Mouse (Mus musculus) cortical plate, adult 2 months (tissue): Measurements from ENCODE around the gene Xkr7. TPM values are rescaled to one million over a fixed set of nuclear protein-coding genes. Genes with fewer than 3 reads are reported as not detected.
A peak's percentile ranks its signal among the peaks of the same experiment; 100 is the strongest.

Experiments
- H3K27ac ChIP-seq: fragments of 200-500 bp; 2 replicates; pipeline ENCODE4 v1.5.1; 2012; ENCODE audit warnings: low read length, control low read depth, inconsistent platforms; ENCODE audit not compliant: insufficient read depth
- H3K4me1 ChIP-seq: fragments of 200-500 bp; 2 replicates; pipeline ENCODE4 v1.6.1; 2011; ENCODE audit warnings: low read length; ENCODE audit not compliant: control insufficient read depth, insufficient read depth
- H3K4me3 ChIP-seq: fragments of 200-500 bp; 2 replicates; pipeline ENCODE4 v1.5.1; 2011; ENCODE audit warnings: mild to moderate bottlenecking, low read length, control low read depth; ENCODE audit not compliant: insufficient read depth
- CTCF ChIP-seq: fragments of 200-500 bp; IDR thresholded peaks from 2 replicates; pipeline ENCODE4 v1.5.1; 2011; ENCODE audit warnings: mild to moderate bottlenecking, control low read depth, low read length; ENCODE audit not compliant: insufficient read depth; ENCODE audit errors: extremely low read depth
- POLR2A ChIP-seq: fragments of 200-500 bp; IDR thresholded peaks from 2 replicates; pipeline ENCODE4 v1.6.1; 2011; ENCODE audit warnings: mild to moderate bottlenecking, low read length, control low read depth; ENCODE audit not compliant: insufficient read depth; ENCODE audit errors: extremely low read depth
- polyA plus RNA-seq: library from polyadenylated mRNA; depleted of rRNA; stranded (reverse); fragments of >200 nt; gene quantifications from 2 replicates; pipeline ENCODE4 v1.2.3, GENCODE M21; 2012

Gene Xkr7
- polyA plus RNA-seq, 1 experiment = 1.9 TPM

- no peak overlapping the region for H3K27ac ChIP-seq
- peaks cover 4% of the 10 kb centered on the region; the same call in 1 of the 2 replicates for H3K4me1 ChIP-seq
- TF ChIP-seq CTCF (no peak), POLR2A (no peak)
- H3K4me3 ChIP-seq = peak overlapping the region; percentile 55
Measured at GRCm38 (mm10) chr2:153013724-153014515, 17.7 kb upstream of the Xkr7 start.

- H3K27ac ChIP-seq = no peak within 1 kb of the TSS
Measured at GRCm38 (mm10) chr2:153014758-153015593, 16.7 kb upstream of the Xkr7 start, which contains the start of gene Pdrg1. Pdrg1 (minus strand) TSS chr2:153015427.

GRCm38 (mm10) chr2:153015804-153016203, 15.8 kb upstream of the Xkr7 start:
- H3K4me3 ChIP-seq = no peak overlapping the region
- no peak for TF ChIP-seq CTCF
- TF ChIP-seq POLR2A = no peak
- peaks cover 4% of the 10 kb centered on the region; the same call in 1 of the 2 replicates for H3K4me1 ChIP-seq
- no peak overlapping the region for H3K27ac ChIP-seq

More at GRCm38 (mm10) chr2:153014758-153015593, 16.7 kb upstream of the Xkr7 start, which contains the start of gene Pdrg1:
- TF ChIP-seq CTCF (peak; percentile 74), POLR2A (peak; percentile 86; the same call in 1 of the 2 replicates)
- Histone ChIP-seq H3K4me3 (peak within 1 kb of the TSS; percentile 55), H3K4me1 (peaks cover 4% of the 10 kb centered on the region; the same call in 1 of the 2 replicates)

GRCm38 (mm10) chr2:153016786-153017185, 14.9 kb upstream of the Xkr7 start:
- Histone ChIP-seq H3K4me1 (peaks cover 4% of the 10 kb centered on the region; the same call in 1 of the 2 replicates), H3K27ac (no peak overlapping the region), H3K4me3 (no peak overlapping the region)
- TF ChIP-seq CTCF = no peak
- no peak for TF ChIP-seq POLR2A

- TF ChIP-seq CTCF (no peak), POLR2A (no peak)
- H3K4me3 ChIP-seq = no peak overlapping the region
- no peak overlapping the region for H3K27ac ChIP-seq
- H3K4me1 ChIP-seq = peaks cover 2% of the 10 kb centered on the region; the same call in 1 of the 2 replicates
Measured at GRCm38 (mm10) chr2:153019355-153019754, 12.3 kb upstream of the Xkr7 start.

GRCm38 (mm10) chr2:153021163-153021562, 10.5 kb upstream of the Xkr7 start:
- H3K27ac ChIP-seq = no peak overlapping the region
- H3K4me3 ChIP-seq = no peak overlapping the region
- no peak for TF ChIP-seq CTCF
- H3K4me1 ChIP-seq = peaks cover 2% of the 10 kb centered on the region; the same call in 1 of the 2 replicates

- H3K27ac ChIP-seq = no peak overlapping the region
- H3K4me3 ChIP-seq = no peak overlapping the region
- no peak for TF ChIP-seq CTCF
- no peak for TF ChIP-seq POLR2A
- H3K4me1 ChIP-seq = peaks cover 2% of the 10 kb centered on the region; the same call in 1 of the 2 replicates
Measured at GRCm38 (mm10) chr2:153022855-153023254, 8.8 kb upstream of the Xkr7 start.

- H3K4me1 ChIP-seq = peaks cover 2% of the 10 kb centered on the region; the same call in 1 of the 2 replicates
- no peak for TF ChIP-seq POLR2A
- TF ChIP-seq CTCF = no peak
- no peak overlapping the region for H3K27ac ChIP-seq
- H3K4me3 ChIP-seq = no peak overlapping the region
Measured at GRCm38 (mm10) chr2:153026052-153026451, 5.6 kb upstream of the Xkr7 start.

- Histone ChIP-seq H3K27ac (no peak overlapping the region), H3K4me3 (no peak overlapping the region), H3K4me1 (peaks cover 2% of the 10 kb centered on the region; the same call in 1 of the 2 replicates)
- TF ChIP-seq CTCF = no peak
- TF ChIP-seq POLR2A = no peak
Measured at GRCm38 (mm10) chr2:153027501-153027900, 4.2 kb upstream of the Xkr7 start.
